Mouse (Mus musculus) T-helper 2 cell (primary cell): Measurements from ENCODE around the gene Ruvbl2.
"Not testable (repeated sequence)": the region's sequence is repeated elsewhere in the genome, so short reads cannot be mapped to it uniquely, and the experiment has no call there.

Experiments used
- in situ Hi-C: fragments of 300-600 bp; cut with MboI, MseI; formaldehyde crosslinking; loops from one replicate; pipeline ENCODE4 v1.15.1; 2025; ENCODE audit warnings: high pct_unique_total_duplicates

The Ruvbl2 gene

GRCm38 (mm10) chr7:45401521-45402085, 36.3 kb downstream of the Ruvbl2 start:
- in situ Hi-C loops, result no loop called here

DNA sequence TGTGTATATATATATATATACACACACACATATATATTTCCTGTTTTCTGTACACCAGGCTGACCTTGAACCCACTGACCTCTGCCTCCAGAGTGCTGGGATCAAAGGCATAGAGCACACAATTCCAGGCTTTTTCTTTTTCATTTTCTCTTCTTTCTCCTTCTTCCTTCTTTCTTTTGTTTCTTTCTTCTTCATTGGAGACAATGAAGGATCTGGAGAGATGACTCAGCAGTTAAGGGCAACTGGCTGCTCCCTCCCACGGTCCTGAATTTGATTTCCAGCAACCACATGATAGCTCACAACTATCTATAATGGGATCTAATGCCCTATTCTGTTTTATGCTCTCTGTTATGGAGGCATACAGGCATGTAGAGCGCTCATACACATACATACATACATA, 41.1 kb downstream of the Ruvbl2 start:
- in situ Hi-C loops, result no loop called here

GRCm38 (mm10) chr7:45396337-45396775, 41.5 kb downstream of the Ruvbl2 start:
- in situ Hi-C loops, result not testable (repeated sequence)

- in situ Hi-C loops, result no loop called here
Observed at GRCm38 (mm10) chr7:45395578-45396336, 42.1 kb downstream of the Ruvbl2 start, which contains the start of gene Snrnp70. Gene Snrnp70, minus strand, starts transcription at chr7:45395742.

DNA sequence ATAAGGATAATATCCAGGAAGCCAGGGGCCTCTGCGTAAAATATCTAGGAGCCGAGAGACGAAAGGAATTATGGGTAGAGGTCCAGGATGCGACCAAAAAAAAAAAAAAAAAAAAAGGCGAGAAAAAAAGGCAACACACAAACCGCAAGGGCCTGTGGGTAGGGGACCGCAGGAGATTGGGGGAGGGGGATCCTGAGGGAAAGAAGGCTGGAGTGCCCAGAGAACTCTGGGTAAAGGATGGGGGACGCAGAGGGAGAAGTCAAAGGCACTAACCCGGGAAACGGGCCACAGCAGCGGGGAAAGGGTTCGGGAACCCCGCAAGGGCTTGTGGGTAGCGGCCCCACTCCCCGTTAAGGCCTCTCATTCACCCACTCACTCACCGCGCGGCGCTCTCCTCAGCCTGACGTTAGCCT, 42.8 kb downstream of the Ruvbl2 start:
- in situ Hi-C loops, result no loop called here

DNA sequence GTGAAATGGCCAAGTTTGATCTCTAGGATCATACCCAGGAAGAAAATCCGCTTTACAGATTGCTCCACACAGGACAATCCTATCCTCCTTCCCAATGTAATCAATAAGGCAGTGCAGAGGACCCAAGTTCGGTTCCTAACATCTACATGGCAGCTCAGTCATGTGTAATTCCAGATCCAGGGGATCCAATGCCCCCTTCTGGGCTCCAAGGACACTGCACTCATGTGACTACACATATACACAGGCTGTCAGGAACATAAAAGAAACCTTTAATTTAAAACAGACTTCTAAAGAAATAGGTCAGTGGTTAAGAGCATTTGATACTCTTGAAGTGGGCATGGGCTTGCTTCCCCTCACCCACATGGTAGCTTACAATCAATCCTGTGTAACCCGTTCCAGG, 51.8 kb downstream of the Ruvbl2 start:
- in situ Hi-C loops, result no loop called here

DNA sequence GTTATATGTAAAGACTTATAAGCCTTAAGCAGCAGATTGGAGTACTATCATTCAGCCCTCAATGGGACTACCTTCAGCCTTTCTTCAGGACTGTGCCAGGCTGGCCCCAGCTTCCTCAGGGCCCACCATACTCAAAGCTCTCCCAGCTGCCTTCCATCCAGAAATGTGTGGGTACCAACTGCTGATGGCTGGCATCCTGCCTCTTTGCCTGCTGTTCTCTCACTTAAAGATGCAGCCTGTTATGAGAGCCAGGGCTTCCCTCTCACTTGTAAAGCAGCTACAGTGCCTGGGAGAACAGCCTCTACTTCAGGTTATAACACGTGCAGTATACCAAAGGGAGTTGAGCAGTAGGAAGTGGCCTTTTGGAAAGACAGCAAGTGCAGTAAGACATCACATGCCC, 61.8 kb downstream of the Ruvbl2 start:
- in situ Hi-C loops, result no loop called here

DNA sequence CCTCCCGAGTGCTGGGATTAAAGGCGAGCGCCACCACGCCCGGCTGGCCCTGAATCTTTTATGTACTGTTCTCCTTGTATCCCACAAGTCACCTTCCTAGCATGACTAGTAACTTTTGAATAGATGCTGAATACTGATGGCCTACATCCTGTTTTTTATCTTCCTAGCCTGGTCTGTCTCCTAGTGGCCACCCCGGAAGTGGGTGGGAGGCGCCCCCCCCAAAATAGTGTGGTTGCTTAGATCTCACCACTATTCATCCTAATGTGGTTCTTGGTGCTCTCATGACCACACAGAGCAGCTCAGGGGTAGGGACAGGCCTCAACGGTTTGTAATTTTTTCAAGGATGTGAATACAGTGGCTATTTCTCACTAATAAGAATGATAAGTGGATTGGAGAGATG, 63.3 kb downstream of the Ruvbl2 start:
- in situ Hi-C loops, result no loop called here

DNA sequence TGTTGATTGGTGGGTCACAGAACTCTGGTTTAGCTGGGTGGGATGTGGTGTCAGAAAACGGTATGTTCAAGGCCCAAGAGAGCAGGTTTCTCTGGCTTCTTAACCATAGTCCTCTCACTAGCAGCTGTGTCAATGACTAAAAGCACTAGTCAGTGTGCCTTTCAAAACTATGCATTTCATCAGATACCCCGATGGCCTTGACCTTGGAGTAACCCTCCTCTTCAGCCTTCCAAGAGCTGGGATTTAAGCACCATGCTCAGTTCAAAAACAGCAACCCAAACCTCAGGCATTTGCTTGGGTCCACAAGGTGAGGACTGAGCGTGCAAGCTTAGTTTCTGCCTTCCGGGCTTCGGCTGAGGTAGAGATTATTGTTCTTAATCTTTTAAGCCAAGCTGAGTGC, 65.5 kb downstream of the Ruvbl2 start:
- in situ Hi-C loops, result no loop called here
